Mouse (Mus musculus) layer of hippocampus, postnatal 10 days (tissue): Measurements from ENCODE around the gene Gm4070. TPM values are rescaled to one million over a fixed set of nuclear protein-coding genes. Genes with fewer than 3 reads are reported as not detected.
"Not testable (repeated sequence)": the region's sequence is repeated elsewhere in the genome, so short reads cannot be mapped to it uniquely, and the experiment has no call there.

Experiments
- DNase-seq, 2 experiments: peaks; one replicate each; pipeline ENCODE4 v3.0.0; 2021; ENCODE audit warnings: low spot score in 2 of 2
- long read RNA-seq: library from polyadenylated mRNA; stranded (forward); transcript quantifications from one replicate; pipeline ENCODE4 v2.0.0, GENCODE M21; 2023
- total RNA-seq, 2 experiments: library from RNA; stranded (reverse); gene quantifications; 2 replicates each; pipeline ENCODE4 v1.2.3; 2021

Gene Gm4070
- under 1 TPM; 0.16 to 0.20 TPM for total RNA-seq
- long read RNA-seq = 0 reads

DNA sequence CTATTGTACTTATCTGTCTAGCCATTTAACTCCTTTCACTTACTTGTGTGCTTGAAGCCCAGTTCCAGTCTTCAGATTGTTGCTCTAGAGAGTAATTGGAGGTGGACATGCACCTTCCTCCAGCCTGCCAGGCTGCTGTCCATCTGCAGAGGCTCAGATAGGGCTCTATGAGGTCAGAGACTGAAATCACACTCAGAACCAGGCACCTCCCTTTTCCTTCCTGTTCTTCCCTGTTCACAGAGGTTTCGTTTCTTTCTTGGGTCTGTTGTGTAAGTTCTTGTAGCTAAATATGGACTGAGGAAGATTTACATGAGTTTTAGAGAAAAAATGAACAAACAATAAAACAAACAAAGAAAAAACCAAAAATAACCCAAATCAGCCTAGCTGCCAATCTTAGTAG lies at the start of gene Gm4070:
Gene Gm4070, minus strand, starts transcription at position 156 of the 400 bp plus-strand sequence.
- DNase-seq = not testable (repeated sequence)

DNA sequence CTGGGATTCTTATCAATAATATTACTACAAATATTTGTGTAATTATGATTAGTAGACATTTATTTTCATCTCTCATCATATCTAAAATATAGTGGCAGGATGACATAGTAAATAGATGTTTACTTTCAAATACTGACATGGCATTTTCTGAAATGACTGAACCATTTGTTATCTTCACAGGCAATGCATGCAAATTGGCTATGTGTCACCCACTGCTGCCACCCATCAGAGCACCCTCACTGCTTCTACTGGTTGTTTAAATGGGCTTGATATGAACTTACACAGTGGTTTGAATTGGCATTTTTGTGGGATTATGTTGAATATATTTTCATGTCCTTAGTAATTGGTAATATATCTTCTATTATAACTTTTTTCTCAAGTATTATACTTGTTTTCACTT lies 773 bp upstream of the Gm4070 start:
- not testable (repeated sequence) for DNase-seq

DNA sequence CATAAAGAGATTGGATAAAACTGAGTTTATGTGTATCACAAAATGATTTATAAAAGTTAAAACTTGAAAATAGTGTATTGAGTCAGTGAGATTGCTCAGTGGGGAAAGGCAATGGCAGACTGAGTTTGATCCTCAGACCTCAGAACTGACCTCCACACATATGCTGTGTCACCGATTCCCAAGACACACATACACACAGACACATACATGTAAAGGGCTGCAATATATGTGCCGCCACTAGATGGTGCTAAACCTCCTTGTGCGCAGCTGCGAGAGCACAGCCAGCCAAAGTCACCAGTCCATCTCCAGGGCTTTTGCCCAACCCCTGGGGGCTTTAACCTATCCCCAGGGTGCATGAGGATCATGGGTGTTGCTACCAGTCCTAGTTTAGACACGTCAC lies 1.4 kb downstream of the Gm4070 start:
- not testable (repeated sequence) for DNase-seq

DNA sequence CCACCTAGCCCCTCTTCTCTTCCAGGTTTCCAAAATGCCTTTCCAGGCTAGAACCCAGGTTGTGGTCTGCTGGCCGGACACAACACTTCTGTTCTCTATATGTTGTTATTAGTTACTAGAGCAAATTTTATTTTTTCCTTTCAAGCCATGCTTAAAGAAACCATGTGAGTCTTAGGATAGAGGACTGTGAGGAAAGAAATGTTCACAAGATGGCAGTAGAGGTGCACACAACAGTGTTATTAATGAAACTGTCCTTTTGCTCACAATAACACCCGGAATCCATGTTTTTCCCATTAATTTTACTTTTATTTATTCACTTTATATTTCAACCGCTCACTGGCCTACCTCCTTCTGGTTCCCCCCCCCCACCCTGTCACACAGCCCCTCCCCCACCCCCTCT lies 8.5 kb downstream of the Gm4070 start:
- DNase-seq = not testable (repeated sequence)

DNA sequence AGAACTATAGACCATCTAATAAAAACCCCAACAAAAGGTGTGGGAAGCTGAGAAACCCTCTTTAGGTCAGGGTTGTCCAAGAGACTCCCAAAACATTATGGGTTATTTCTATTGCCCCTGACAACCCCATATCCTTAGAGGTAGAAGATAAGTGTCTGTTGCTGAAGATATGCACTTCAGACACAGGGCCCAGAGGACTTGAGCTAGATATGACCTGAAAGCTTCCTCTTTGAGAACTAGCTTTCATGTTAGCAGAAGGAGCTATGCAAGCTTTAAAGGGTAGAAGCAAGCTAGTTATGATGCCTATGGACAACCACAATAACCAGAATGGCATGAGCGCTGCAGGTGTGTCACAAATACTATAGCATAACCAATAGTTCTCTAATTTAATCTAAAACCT lies 21.6 kb downstream of the Gm4070 start:
- not testable (repeated sequence) for DNase-seq

DNA sequence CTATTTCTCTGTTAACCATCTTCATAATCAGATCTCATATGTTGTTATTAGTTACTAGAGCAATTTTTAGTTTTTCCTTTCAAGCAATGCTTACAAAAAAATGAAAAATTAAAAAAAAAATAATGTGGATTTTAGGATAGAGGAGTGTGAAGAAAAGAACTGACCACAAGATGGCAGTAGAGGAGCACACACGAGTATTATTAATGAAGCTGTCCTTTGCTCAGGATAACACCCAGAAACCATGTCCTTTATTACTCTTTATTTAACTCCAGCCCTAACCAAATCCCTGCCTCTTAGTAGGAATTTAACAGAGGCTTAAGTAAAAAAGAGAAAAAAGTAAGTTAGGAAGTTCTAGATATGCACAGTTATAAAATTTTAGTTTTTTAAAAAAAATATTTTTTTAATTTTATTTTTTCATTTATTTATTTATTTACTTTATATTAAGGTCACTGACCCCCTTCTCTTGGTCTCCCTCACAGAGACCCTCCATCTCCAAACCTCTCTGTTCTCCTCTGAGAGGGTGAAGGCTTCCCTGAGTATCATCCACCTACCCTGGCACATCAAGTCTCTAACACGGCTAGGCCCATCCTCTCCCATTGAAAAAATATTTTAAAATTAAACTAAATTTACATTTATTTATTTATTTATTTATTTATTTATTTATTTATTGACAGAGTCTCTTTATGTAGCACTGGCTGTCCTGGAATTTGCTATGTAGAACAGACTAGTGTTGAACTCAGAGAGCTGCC lies 70.0 kb downstream of the Gm4070 start:
- DNase-seq = not testable (repeated sequence)

DNA sequence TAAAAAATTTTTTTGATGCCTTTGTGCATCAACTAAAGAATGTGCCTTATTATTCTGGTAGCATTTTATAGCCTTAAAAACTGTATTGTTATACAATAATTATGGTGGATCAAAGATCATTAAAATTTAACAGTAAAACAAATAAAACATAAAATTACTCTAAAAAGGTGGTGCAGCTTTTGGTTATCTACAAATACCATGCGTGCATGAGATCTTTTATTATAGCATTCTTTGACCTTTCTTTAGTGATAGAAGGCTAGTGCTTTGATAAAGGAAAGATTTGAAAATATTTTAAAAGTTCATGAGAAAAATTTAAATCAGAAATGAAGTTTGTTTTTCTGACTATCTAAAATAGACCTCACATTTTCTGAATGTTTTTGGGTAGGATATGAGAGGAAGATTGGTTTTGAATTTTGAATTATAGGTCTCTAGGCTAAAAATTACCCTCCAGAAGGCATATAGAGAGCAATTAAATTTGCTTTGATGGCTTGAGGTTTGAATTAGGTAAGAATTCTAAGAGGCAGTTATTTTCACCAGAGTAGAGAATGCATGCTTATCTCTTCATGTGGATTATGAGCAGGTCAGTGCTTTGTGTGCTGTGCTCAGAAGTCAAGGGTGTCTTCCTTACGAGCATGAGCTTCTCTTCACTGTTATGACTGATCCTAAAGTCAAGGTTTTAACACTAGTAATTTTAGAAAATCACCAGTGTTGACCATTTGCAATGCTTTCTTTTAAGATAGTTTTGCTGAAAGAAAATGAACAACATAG lies 73.9 kb downstream of the Gm4070 start:
- DNase-seq = not testable (repeated sequence)

DNA sequence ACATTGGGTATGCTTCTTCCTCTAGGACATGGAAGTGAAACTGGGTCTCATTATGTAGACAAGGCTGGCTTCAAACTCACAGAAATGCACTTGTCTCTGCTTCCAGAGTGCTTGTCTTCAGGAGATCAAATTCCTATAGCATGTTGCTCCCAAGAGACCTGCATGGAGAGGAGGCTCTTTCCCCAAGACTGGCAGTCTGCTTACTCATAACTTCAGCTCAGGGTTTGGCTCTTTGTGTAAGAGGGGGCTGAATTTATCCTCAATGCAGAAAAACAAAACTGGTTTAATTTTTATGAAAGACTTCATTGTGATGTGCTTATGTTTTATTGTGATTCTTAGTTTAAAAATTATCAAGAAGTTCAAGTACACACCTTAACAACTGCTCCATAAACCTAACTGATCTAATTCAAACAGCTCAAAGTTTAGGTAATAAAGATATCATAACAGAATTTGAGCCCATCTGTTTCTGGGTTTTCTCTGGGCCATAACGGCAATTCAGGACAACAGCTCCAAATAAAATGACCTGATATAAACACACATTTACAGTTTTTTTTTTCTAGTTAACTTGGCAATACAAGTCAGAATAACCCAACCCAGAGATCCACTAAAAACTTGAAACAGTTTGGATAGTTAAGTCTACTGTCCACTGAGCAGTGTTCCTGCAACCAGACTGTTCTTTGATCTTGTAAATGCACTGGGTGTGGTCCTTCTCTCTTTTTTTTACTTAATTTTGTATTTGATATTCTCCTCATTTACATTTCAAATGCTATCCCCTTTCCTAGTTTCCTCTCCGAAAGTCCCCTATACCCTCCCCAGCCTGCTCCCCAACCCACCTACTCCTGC lies 97.8 kb downstream of the Gm4070 start:
- DNase-seq = not testable (repeated sequence)

Other genes with a start within 250 kb of the Gm4070 start
- 100 to 1,000 TPM; 112 to 117 TPM for gene Ilk, start 217.4 kb downstream of the Gm4070 start, total RNA-seq
- 10 to 100 TPM; 15.4 to 17.4 TPM for gene Rrp8, start 216.6 kb downstream of the Gm4070 start, total RNA-seq
- gene Taf10, start 209.6 kb downstream of the Gm4070 start, total RNA-seq = 100 to 1,000 TPM; 136 to 148 TPM
- 10 to 100 TPM; 31.6 to 38.3 TPM for gene Tpp1, start 201.7 kb downstream of the Gm4070 start, total RNA-seq
- 10 to 100 TPM; 46.4 to 47.4 TPM for gene Dchs1, start 166.3 kb downstream of the Gm4070 start, total RNA-seq
- gene Mrpl17, start 142.9 kb downstream of the Gm4070 start, total RNA-seq = 100 to 1,000 TPM; 107 to 112 TPM